Mouse (Mus musculus) hindbrain, embryonic 11.5 days (tissue): ENCODE measurements around the gene Bicd2. TPM values are rescaled to one million over a fixed set of nuclear protein-coding genes. Genes with fewer than 3 reads are reported as not detected.

Source experiments
- ATAC-seq: fragments of 200-750 bp; cut with Nextera tagmentation; 2 replicates; pipeline ENCODE4 v1.8.0; 2017; ENCODE audit warnings: mild to moderate bottlenecking, moderate TSS enrichment, moderate library complexity; ENCODE audit not compliant: low FRiP score
- DNase-seq: peaks from one replicate; pipeline ENCODE4 v3.0.0-alpha.2; 2015; ENCODE audit warnings: low spot score
- H3K27ac ChIP-seq: fragments of 300-500 bp; sonication (generic); 2 replicates; pipeline ENCODE4 v1.5.1; 2014; ENCODE audit warnings: mild to moderate bottlenecking, low read depth, low read length
- H3K27me3 ChIP-seq: fragments of 300-500 bp; sonication (generic); 2 replicates; pipeline ENCODE4 v1.6.1; 2014; ENCODE audit warnings: mild to moderate bottlenecking, low read length, moderate library complexity, mixed read lengths; ENCODE audit not compliant: control insufficient read depth, insufficient read depth
- H3K36me3 ChIP-seq: fragments of 300-500 bp; sonication (generic); 2 replicates; pipeline ENCODE4 v1.6.1; 2014; ENCODE audit warnings: mild to moderate bottlenecking, low read length, moderate library complexity, mixed read lengths; ENCODE audit not compliant: control insufficient read depth, insufficient read depth
- H3K4me1 ChIP-seq: fragments of 300-500 bp; sonication (generic); replicated peaks from 2 replicates; pipeline ENCODE4 v1.6.1; 2014; ENCODE audit warnings: low read length, mixed read lengths; ENCODE audit not compliant: control insufficient read depth, insufficient read depth
- H3K4me2 ChIP-seq: fragments of 300-500 bp; sonication (generic); replicated peaks from 2 replicates; pipeline ENCODE4 v1.6.1; 2014; ENCODE audit warnings: mild to moderate bottlenecking, low read depth, low read length
- H3K4me3 ChIP-seq: fragments of 300-500 bp; sonication (generic); 2 replicates; pipeline ENCODE4 v1.5.1; 2014; ENCODE audit warnings: low read depth, low read length
- H3K9ac ChIP-seq: fragments of 300-500 bp; sonication (generic); 2 replicates; pipeline ENCODE4 v1.6.1; 2014; ENCODE audit warnings: low read depth, low read length
- H3K9me3 ChIP-seq: fragments of 300-500 bp; sonication (generic); 2 replicates; pipeline ENCODE4 v1.6.1; 2016; ENCODE audit warnings: low read length; ENCODE audit not compliant: control insufficient read depth
- WGBS: fragments of 180-500 bp; shearing (Covaris S2); extraction: QIAGEN DNeasy Blood & Tissue Kit; methylation state at CpG from one replicate; pipeline ENCODE4 v1.1.7; 2014; 5-methylcytosine and 5-hydroxymethylcytosine counted together
- polyA plus RNA-seq: library from polyadenylated mRNA; unstranded; fragments of >200 nt; fragmentation: Nextera tagmentation; extraction: Ambion mirVana; gene quantifications from 2 replicates; pipeline ENCODE4 v1.2.1, GENCODE M21; 2014

Bicd2 gene
- polyA plus RNA-seq, 1 experiment from 2014 or later, result 26.9 TPM

- Histone ChIP-seq H3K36me3 (no peaks in the 10 kb centered on the region), H3K9ac (no peak overlapping the region), H3K4me2 (no peak overlapping the region), H3K4me3 (no peak overlapping the region), H3K9me3 (no peaks in the 10 kb centered on the region), H3K27me3 (peaks cover 25% of the 10 kb centered on the region), H3K27ac (no peak overlapping the region), H3K4me1 (peaks cover 9% of the 10 kb centered on the region)
- ATAC-seq, result no peak
- DNase-seq, result no peak
- WGBS, result 73% methylated on average over 3 of the region's 3 CpGs
Measured at GRCm38 (mm10) chr13:49321452-49321851, 19.9 kb upstream of the Bicd2 start.

- Histone ChIP-seq H3K4me2 (no peak overlapping the region), H3K4me1 (peaks cover 9% of the 10 kb centered on the region), H3K4me3 (no peak overlapping the region), H3K27me3 (peaks cover 25% of the 10 kb centered on the region), H3K27ac (no peak overlapping the region), H3K36me3 (no peaks in the 10 kb centered on the region), H3K9ac (no peak overlapping the region), H3K9me3 (no peaks in the 10 kb centered on the region)
- DNase-seq, result no peak
- no peak for ATAC-seq
- 85% methylated on average over 5 of the region's 5 CpGs for WGBS
Measured at GRCm38 (mm10) chr13:49322169-49322568, 19.2 kb upstream of the Bicd2 start.

- H3K27me3 ChIP-seq, result peaks cover 25% of the 10 kb centered on the region
- H3K36me3 ChIP-seq, result no peaks in the 10 kb centered on the region
- no peak overlapping the region for H3K27ac ChIP-seq
- no peak overlapping the region for H3K4me3 ChIP-seq
- ATAC-seq (no peak), DNase-seq (no peak)
- H3K9me3 ChIP-seq, result no peaks in the 10 kb centered on the region
- H3K4me1 ChIP-seq, result peaks cover 9% of the 10 kb centered on the region
- 91% methylated on average over 5 of the region's 5 CpGs for WGBS
- no peak overlapping the region for H3K4me2 ChIP-seq
- no peak overlapping the region for H3K9ac ChIP-seq
Measured at GRCm38 (mm10) chr13:49322739-49323138, 18.6 kb upstream of the Bicd2 start.

- 87% methylated on average over 5 of the region's 5 CpGs for WGBS
- Histone ChIP-seq H3K9ac (no peak overlapping the region), H3K27me3 (peaks cover 12% of the 10 kb centered on the region), H3K36me3 (no peaks in the 10 kb centered on the region), H3K9me3 (no peaks in the 10 kb centered on the region), H3K4me3 (no peak overlapping the region), H3K4me1 (peaks cover 2% of the 10 kb centered on the region), H3K27ac (no peak overlapping the region), H3K4me2 (no peak overlapping the region)
- DNase-seq (no peak), ATAC-seq (no peak)
Measured at GRCm38 (mm10) chr13:49324871-49325270, 16.5 kb upstream of the Bicd2 start.

GRCm38 (mm10) chr13:49326246-49327206, 14.9 kb upstream of the Bicd2 start:
- Histone ChIP-seq H3K9me3 (no peaks in the 10 kb centered on the region), H3K36me3 (no peaks in the 10 kb centered on the region), H3K27ac (no peak overlapping the region), H3K4me3 (no peak overlapping the region), H3K4me2 (no peak overlapping the region), H3K27me3 (peaks cover 4% of the 10 kb centered on the region; the same call in 1 of the 2 replicates), H3K9ac (no peak overlapping the region), H3K4me1 (no peaks in the 10 kb centered on the region)
- 59% methylated on average over 6 of the region's 6 CpGs for WGBS
- ATAC-seq (peak; percentile 35), DNase-seq (peak; percentile 68)

- Histone ChIP-seq H3K27me3 (peaks cover 1% of the 10 kb centered on the region; the same call in 1 of the 2 replicates), H3K4me1 (no peaks in the 10 kb centered on the region), H3K4me3 (no peak overlapping the region), H3K27ac (no peak overlapping the region), H3K9me3 (no peaks in the 10 kb centered on the region), H3K9ac (no peak overlapping the region), H3K4me2 (no peak overlapping the region), H3K36me3 (no peaks in the 10 kb centered on the region)
- ATAC-seq (no peak), DNase-seq (no peak)
- WGBS, result 84% methylated on average over 4 of the region's 4 CpGs
Measured at GRCm38 (mm10) chr13:49328101-49328500, 13.3 kb upstream of the Bicd2 start.

GRCm38 (mm10) chr13:49333250-49333649, 8.1 kb upstream of the Bicd2 start:
- H3K36me3 ChIP-seq, result no peaks in the 10 kb centered on the region
- DNase-seq, result no peak
- no peaks in the 10 kb centered on the region for H3K4me1 ChIP-seq
- no peak overlapping the region for H3K27ac ChIP-seq
- ATAC-seq, result no peak
- H3K9me3 ChIP-seq, result no peaks in the 10 kb centered on the region
- no peak overlapping the region for H3K4me2 ChIP-seq
- H3K4me3 ChIP-seq, result no peak overlapping the region
- no peaks in the 10 kb centered on the region for H3K27me3 ChIP-seq
- WGBS, result 84% methylated on average over 2 of the region's 2 CpGs
- no peak overlapping the region for H3K9ac ChIP-seq

GRCm38 (mm10) chr13:49335077-49335982, 6.1 kb upstream of the Bicd2 start:
- Histone ChIP-seq H3K27me3 (no peaks in the 10 kb centered on the region), H3K4me1 (no peaks in the 10 kb centered on the region), H3K9me3 (no peaks in the 10 kb centered on the region), H3K9ac (no peak overlapping the region), H3K4me3 (no peak overlapping the region), H3K36me3 (no peaks in the 10 kb centered on the region), H3K4me2 (no peak overlapping the region), H3K27ac (no peak overlapping the region)
- ATAC-seq, result no peak
- DNase-seq, result no peak
- WGBS, result 90% methylated on average over 12 of the region's 12 CpGs
